Mouse (Mus musculus): ENCODE data around the gene Ank2. TPM values are rescaled to one million over a fixed set of nuclear protein-coding genes. Genes with fewer than 3 reads are reported as not detected.
"Not testable (repeated sequence)": the region's sequence is repeated elsewhere in the genome, so short reads cannot be mapped to it uniquely, and the experiment has no call there.

Gene Ank2
- polyA plus RNA-seq, 1 experiment from 2014 or later = 3.9 TPM

- DNase-seq (ENCODE audit: low spot score) = no peak
- WGBS = 91% methylated on average over 5 of the region's 5 CpGs
- no peak overlapping the region for H3K27ac ChIP-seq (ENCODE audit: low read length)
- H3K36me3 ChIP-seq (ENCODE audit: insufficient read depth, low read length) = no peaks in the 10 kb centered on the region
- H3K9ac ChIP-seq (replicated peaks; ENCODE audit: low read depth) = no peak overlapping the region
- no peak overlapping the region for H3K4me3 ChIP-seq (ENCODE audit: low read depth, low read length)
- H3K4me2 ChIP-seq (replicated peaks; ENCODE audit: low read depth, low read length) = no peak overlapping the region
- no peaks in the 10 kb centered on the region for H3K27me3 ChIP-seq (replicated peaks; ENCODE audit: insufficient read depth, low read length)
- TF ChIP-seq EP300 (IDR thresholded peaks at IDR 0.05) (no peak), CTCF (IDR thresholded peaks at IDR 0.05) (no peak)
- H3K4me1 ChIP-seq (ENCODE audit: insufficient read depth, low read depth, low read length) = no peaks in the 10 kb centered on the region
- no peak for ATAC-seq
- no peaks in the 10 kb centered on the region for H3K9me3 ChIP-seq (ENCODE audit: low read length)
Measured at GRCm38 (mm10) chr3:127400976-127401375, 98.2 kb downstream of the Ank2 start.

GRCm38 (mm10) chr3:127400468-127400867, 98.7 kb downstream of the Ank2 start:
- not testable (repeated sequence) for ATAC-seq; H3K9ac ChIP-seq (replicated peaks; ENCODE audit: low read depth); H3K27me3 ChIP-seq (replicated peaks; ENCODE audit: insufficient read depth, low read length); H3K36me3 ChIP-seq (ENCODE audit: insufficient read depth, low read length); DNase-seq (ENCODE audit: low spot score); H3K27ac ChIP-seq (ENCODE audit: low read length); H3K9me3 ChIP-seq (ENCODE audit: low read length); H3K4me2 ChIP-seq (replicated peaks; ENCODE audit: low read depth, low read length); H3K4me1 ChIP-seq (ENCODE audit: insufficient read depth, low read depth, low read length); H3K4me3 ChIP-seq (ENCODE audit: low read depth, low read length)
- WGBS = 97% methylated on average over 3 of the region's 3 CpGs

- Histone ChIP-seq H3K9ac (replicated peaks; ENCODE audit: low read depth) (no peak overlapping the region), H3K9me3 (ENCODE audit: low read length) (no peaks in the 10 kb centered on the region), H3K27ac (ENCODE audit: low read length) (no peak overlapping the region), H3K27me3 (replicated peaks; ENCODE audit: insufficient read depth, low read length) (no peaks in the 10 kb centered on the region), H3K4me1 (ENCODE audit: insufficient read depth, low read depth, low read length) (no peaks in the 10 kb centered on the region), H3K4me3 (ENCODE audit: low read depth, low read length) (no peak overlapping the region), H3K4me2 (replicated peaks; ENCODE audit: low read depth, low read length) (no peak overlapping the region), H3K36me3 (ENCODE audit: insufficient read depth, low read length) (no peaks in the 10 kb centered on the region)
- ATAC-seq (no peak), DNase-seq (ENCODE audit: low spot score) (no peak)
- 91% methylated on average over 9 of the region's 9 CpGs for WGBS
- TF ChIP-seq EP300 (IDR thresholded peaks at IDR 0.05) (no peak), CTCF (IDR thresholded peaks at IDR 0.05) (no peak)
Measured at GRCm38 (mm10) chr3:127397774-127398173, 101.4 kb downstream of the Ank2 start.

- WGBS = 80% methylated on average over 8 of the region's 8 CpGs
- DNase-seq (ENCODE audit: low spot score) (no peak), ATAC-seq (no peak)
- no peaks in the 10 kb centered on the region for H3K4me1 ChIP-seq (ENCODE audit: insufficient read depth, low read depth, low read length)
- no peaks in the 10 kb centered on the region for H3K36me3 ChIP-seq (ENCODE audit: insufficient read depth, low read length)
- no peak overlapping the region for H3K4me3 ChIP-seq (ENCODE audit: low read depth, low read length)
- no peak overlapping the region for H3K4me2 ChIP-seq (replicated peaks; ENCODE audit: low read depth, low read length)
- no peaks in the 10 kb centered on the region for H3K9me3 ChIP-seq (ENCODE audit: low read length)
- no peak overlapping the region for H3K27ac ChIP-seq (ENCODE audit: low read length)
- no peaks in the 10 kb centered on the region for H3K27me3 ChIP-seq (replicated peaks; ENCODE audit: insufficient read depth, low read length)
- H3K9ac ChIP-seq (replicated peaks; ENCODE audit: low read depth) = no peak overlapping the region
- TF ChIP-seq EP300 (IDR thresholded peaks at IDR 0.05) = no peak
- TF ChIP-seq CTCF (IDR thresholded peaks at IDR 0.05) = no peak
Measured at GRCm38 (mm10) chr3:127395202-127395601, 103.9 kb downstream of the Ank2 start.

GRCm38 (mm10) chr3:127387016-127387517, 112.1 kb downstream of the Ank2 start:
- no peak for TF ChIP-seq CTCF (IDR thresholded peaks at IDR 0.05)
- no peak for TF ChIP-seq EP300 (IDR thresholded peaks at IDR 0.05)
- WGBS = 82% methylated on average over 13 of the region's 14 CpGs
- Histone ChIP-seq H3K9ac (replicated peaks; ENCODE audit: low read depth) (no peak overlapping the region), H3K4me2 (replicated peaks; ENCODE audit: low read depth, low read length) (no peak overlapping the region), H3K27ac (ENCODE audit: low read length) (no peak overlapping the region), H3K4me3 (ENCODE audit: low read depth, low read length) (no peak overlapping the region), H3K9me3 (ENCODE audit: low read length) (no peaks in the 10 kb centered on the region), H3K27me3 (replicated peaks; ENCODE audit: insufficient read depth, low read length) (no peaks in the 10 kb centered on the region), H3K4me1 (ENCODE audit: insufficient read depth, low read depth, low read length) (no peaks in the 10 kb centered on the region), H3K36me3 (ENCODE audit: insufficient read depth, low read length) (no peaks in the 10 kb centered on the region)
- ATAC-seq (no peak), DNase-seq (ENCODE audit: low spot score) (no peak)

- 83% methylated on average over 3 of the region's 3 CpGs for WGBS
- Histone ChIP-seq H3K4me1 (ENCODE audit: insufficient read depth, low read depth, low read length) (no peaks in the 10 kb centered on the region), H3K4me3 (ENCODE audit: low read depth, low read length) (no peak overlapping the region), H3K27ac (ENCODE audit: low read length) (no peak overlapping the region), H3K9ac (replicated peaks; ENCODE audit: low read depth) (no peak overlapping the region), H3K9me3 (ENCODE audit: low read length) (no peaks in the 10 kb centered on the region), H3K4me2 (replicated peaks; ENCODE audit: low read depth, low read length) (no peak overlapping the region), H3K27me3 (replicated peaks; ENCODE audit: insufficient read depth, low read length) (no peaks in the 10 kb centered on the region), H3K36me3 (ENCODE audit: insufficient read depth, low read length) (no peaks in the 10 kb centered on the region)
- TF ChIP-seq CTCF (IDR thresholded peaks at IDR 0.05) (no peak), EP300 (IDR thresholded peaks at IDR 0.05) (no peak)
- no peak for ATAC-seq
- DNase-seq (ENCODE audit: low spot score) = no peak
Measured at GRCm38 (mm10) chr3:127383231-127383630, 115.9 kb downstream of the Ank2 start.

GRCm38 (mm10) chr3:127376901-127377460, 122.2 kb downstream of the Ank2 start:
- Histone ChIP-seq H3K27ac (ENCODE audit: low read length) (no peak overlapping the region), H3K36me3 (ENCODE audit: insufficient read depth, low read length) (no peaks in the 10 kb centered on the region), H3K4me2 (replicated peaks; ENCODE audit: low read depth, low read length) (no peak overlapping the region), H3K27me3 (replicated peaks; ENCODE audit: insufficient read depth, low read length) (no peaks in the 10 kb centered on the region), H3K4me3 (ENCODE audit: low read depth, low read length) (no peak overlapping the region), H3K9me3 (ENCODE audit: low read length) (no peaks in the 10 kb centered on the region), H3K9ac (replicated peaks; ENCODE audit: low read depth) (no peak overlapping the region), H3K4me1 (ENCODE audit: insufficient read depth, low read depth, low read length) (no peaks in the 10 kb centered on the region)
- DNase-seq (ENCODE audit: low spot score) = no peak
- ATAC-seq = no peak
- 83% methylated on average over 8 of the region's 8 CpGs for WGBS
- TF ChIP-seq CTCF (IDR thresholded peaks at IDR 0.05) (no peak), EP300 (IDR thresholded peaks at IDR 0.05) (no peak)

Measured in lung, postnatal 0 days (tissue).